Mouse (Mus musculus): ENCODE results near the gene Cdh13. TPM values are rescaled to one million over a fixed set of nuclear protein-coding genes. Genes with fewer than 3 reads are reported as not detected.
A peak's percentile ranks its signal among the peaks of the same experiment; 100 is the strongest.

Cdh13 gene
- polyA plus RNA-seq, 1 experiment from 2014 or later: 44.4 TPM

DNA sequence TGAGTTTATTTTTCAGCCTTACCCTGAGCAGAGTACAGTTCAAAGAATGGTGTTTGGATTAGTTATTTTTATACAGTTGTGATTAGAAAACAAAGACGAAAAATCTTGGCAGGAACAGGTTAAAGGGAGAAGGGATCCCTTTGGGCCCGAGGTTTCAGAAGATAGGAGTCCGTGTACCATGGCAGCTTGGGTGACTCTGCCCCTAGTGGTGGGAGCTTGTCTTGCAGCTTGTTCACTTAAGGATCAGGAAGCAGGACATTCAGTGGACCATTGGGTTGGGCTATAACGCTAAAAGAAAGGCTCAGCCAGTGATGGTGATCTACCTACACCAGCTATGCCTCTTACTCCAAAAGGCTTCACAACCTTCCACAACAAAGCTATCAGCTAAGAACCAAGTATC, 8.8 kb upstream of the Cdh13 start:
- H3K27ac ChIP-seq (ENCODE audit: poor library complexity, severe bottlenecking): no peak overlapping the region
- H3K9ac ChIP-seq: no peak overlapping the region
- 11% methylated on average over 4 of the region's 4 CpGs for WGBS
- H3K4me2 ChIP-seq: no peak overlapping the region
- H3K4me1 ChIP-seq (replicated peaks): peaks cover 10% of the 10 kb centered on the region
- H3K36me3 ChIP-seq: no peaks in the 10 kb centered on the region
- no peaks in the 10 kb centered on the region for H3K27me3 ChIP-seq (replicated peaks)
- H3K4me3 ChIP-seq: no peak overlapping the region
- no peak for ATAC-seq (ENCODE audit: insufficient number of reproducible peaks, low FRiP score)
- H3K9me3 ChIP-seq (replicated peaks): no peaks in the 10 kb centered on the region

DNA sequence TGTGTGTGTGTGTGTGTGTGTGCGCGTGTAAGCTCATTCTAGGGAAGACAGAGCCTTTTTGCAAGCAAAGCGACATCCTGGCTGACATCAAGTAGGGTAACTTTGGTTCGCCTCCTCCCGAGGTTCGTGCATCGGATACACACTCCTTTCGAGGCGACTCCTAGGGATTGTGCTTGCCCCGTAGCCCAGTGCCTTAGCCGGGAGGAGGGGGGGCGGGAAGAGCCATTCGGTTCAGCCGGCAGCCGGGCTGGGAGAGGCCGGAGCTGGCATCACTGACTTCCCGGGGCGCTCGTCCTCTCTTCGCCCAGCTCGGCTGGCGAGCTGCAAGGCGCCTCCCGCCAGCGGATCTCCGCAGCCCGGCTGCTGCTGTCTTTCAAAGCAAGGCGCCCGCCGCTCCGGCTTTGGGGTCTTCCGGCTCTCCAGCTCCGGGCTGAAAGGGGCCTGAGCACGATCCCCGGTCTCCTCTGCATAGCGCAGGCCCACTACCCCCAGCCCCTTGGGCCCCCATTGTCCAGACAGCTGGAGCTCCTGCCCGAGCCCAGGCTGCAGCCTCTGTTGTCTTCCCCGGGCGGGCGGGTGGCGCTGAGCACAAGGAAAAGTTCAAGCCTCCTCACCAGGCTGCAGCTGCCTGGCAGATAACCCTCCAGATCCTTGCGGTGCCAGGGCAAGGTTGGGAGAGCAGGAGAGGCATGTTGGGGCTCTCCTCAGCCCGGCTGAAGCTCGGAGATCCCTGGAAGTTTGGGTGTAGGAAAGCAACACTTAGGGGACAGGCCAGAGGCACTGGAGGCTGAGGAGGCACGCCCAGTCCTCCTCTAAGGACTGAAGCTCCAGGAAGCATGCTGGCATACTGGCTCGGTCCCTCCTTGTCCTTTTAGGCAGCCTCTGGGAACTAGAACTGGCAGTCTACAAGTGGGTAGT, 838 bp downstream of the Cdh13 start:
- H3K4me1 ChIP-seq (replicated peaks): peaks cover 52% of the 10 kb centered on the region
- peak overlapping the region; percentile 38 for H3K27ac ChIP-seq (ENCODE audit: poor library complexity, severe bottlenecking)
- H3K9me3 ChIP-seq (replicated peaks): no peaks in the 10 kb centered on the region
- peak overlapping the region; percentile 90 for H3K4me2 ChIP-seq
- H3K9ac ChIP-seq: peak overlapping the region; percentile 77
- under 1% methylated on average over 46 of the region's 46 CpGs for WGBS
- H3K27me3 ChIP-seq (replicated peaks): no peaks in the 10 kb centered on the region
- no peaks in the 10 kb centered on the region for H3K36me3 ChIP-seq
- peak; percentile 41; the same call in 1 of the 2 replicates for ATAC-seq (ENCODE audit: insufficient number of reproducible peaks, low FRiP score)
- H3K4me3 ChIP-seq: peak overlapping the region; percentile 60

DNA sequence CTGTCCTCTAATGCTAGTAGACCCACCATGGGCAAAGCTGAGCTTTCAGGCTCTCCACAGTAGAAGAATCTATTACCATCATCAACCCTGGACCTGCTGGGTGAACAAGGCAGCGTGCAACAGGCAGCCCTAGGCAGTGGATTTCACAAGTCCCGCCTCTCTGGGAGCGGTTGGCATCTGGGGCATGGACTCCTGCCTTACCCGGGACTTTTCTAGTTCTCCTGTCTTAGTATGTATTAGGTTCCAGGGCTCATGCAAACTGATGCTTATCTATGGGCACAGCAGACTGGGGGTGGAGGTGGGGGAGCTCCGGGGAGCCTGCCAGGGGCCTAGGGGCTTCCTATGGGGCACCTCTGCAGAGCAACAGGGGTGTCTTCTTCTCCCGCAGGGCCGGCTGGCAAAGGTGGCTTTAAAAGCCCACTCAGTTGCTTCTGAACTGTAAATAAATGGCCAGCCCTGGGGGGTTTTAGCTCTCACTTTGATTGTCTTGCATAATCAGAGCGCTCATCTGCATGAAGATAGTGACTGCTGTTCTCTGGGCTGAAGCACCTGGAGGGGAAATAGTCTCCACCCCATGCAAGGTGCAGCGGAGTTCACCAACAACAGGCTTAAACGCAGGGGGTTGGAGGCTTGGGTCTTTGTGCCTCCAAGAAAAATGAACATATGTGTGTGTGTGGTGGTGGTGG, 2.2 kb downstream of the Cdh13 start:
- no peak overlapping the region for H3K9ac ChIP-seq
- H3K27ac ChIP-seq (ENCODE audit: poor library complexity, severe bottlenecking): peak overlapping the region; percentile 91
- 27% methylated on average over 10 of the region's 10 CpGs for WGBS
- no peaks in the 10 kb centered on the region for H3K27me3 ChIP-seq (replicated peaks)
- peaks cover 66% of the 10 kb centered on the region for H3K4me1 ChIP-seq (replicated peaks)
- H3K36me3 ChIP-seq: no peaks in the 10 kb centered on the region
- no peaks in the 10 kb centered on the region for H3K9me3 ChIP-seq (replicated peaks)
- ATAC-seq (ENCODE audit: insufficient number of reproducible peaks, low FRiP score): no peak
- H3K4me2 ChIP-seq: peak overlapping the region; percentile 90
- H3K4me3 ChIP-seq: peak overlapping the region; percentile 60

DNA sequence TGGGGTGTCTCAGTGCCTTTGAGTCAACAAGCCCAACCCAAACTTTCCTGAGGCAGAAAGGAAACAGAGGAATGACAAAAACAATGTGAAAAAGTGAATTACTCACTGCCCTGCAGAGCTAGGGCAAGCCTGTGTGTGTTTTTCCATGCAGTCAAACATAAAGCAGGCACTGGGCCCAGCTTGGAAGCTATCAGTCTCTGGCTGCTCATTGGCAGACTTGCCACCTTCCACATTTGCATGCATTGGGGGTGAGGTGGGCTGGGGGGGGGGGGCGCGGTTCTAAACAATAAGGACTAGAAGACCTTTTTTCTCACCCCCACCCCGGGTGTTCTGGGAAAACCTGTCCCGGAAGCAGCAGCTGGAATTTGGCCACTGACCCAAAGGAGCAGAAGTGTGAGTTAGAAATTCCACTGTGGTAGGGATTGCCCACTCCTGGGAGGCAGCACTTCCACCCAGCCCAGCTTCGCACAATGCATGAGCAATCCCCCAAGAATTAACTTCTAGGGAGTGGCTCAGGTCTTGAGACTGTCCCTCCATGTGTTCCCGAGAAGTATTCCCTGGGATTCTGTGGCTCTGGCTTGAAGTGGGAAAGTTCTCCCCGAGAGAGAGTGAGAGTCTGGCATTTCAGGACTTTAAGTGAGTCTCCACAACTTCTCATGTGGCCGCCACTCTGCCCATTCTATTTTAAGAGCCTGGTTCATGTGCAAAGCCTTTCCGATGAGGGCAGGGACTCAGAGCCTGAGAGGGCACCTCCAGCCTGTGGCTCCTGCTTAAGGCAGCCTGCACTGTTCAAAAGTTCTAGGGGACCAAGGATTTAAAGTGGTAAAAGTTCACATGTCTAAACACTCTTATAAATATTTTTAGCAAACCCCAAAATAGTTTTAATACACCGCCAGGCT, 3.0 kb downstream of the Cdh13 start:
- peaks cover 72% of the 10 kb centered on the region for H3K4me1 ChIP-seq (replicated peaks)
- peak overlapping the region; percentile 91 for H3K27ac ChIP-seq (ENCODE audit: poor library complexity, severe bottlenecking)
- no peaks in the 10 kb centered on the region for H3K27me3 ChIP-seq (replicated peaks)
- peak; percentile 59 for ATAC-seq (ENCODE audit: insufficient number of reproducible peaks, low FRiP score)
- 0 out of 2 replicates have a peak overlapping the region, but pooled peaks have one; percentile 60 for H3K4me3 ChIP-seq
- H3K9ac ChIP-seq: no peak overlapping the region
- WGBS: 9% methylated on average over 10 of the region's 10 CpGs
- H3K9me3 ChIP-seq (replicated peaks): no peaks in the 10 kb centered on the region
- no peaks in the 10 kb centered on the region for H3K36me3 ChIP-seq
- H3K4me2 ChIP-seq: peak overlapping the region; percentile 90

DNA sequence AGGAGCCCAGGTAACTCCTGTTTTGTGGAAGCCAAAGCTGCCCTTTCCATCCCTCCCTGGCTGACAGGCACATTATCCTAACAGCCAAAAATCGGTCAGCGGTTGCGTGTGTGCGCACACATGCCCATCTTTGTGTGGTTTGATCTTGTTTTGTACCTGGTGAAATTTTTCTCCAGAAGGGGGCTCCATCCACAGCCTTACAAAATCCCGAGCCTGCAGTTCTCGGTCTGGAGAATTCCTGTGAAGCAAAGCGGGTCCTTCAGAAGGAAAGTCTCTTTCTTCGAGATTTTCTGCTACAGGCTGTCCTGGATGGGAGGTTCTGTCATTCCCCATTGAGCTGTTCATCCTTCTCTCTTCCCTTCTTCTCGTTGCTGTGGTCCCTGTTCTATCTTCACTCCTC, 4.0 kb downstream of the Cdh13 start:
- H3K9ac ChIP-seq: no peak overlapping the region
- peaks cover 68% of the 10 kb centered on the region for H3K4me1 ChIP-seq (replicated peaks)
- no peaks in the 10 kb centered on the region for H3K27me3 ChIP-seq (replicated peaks)

DNA sequence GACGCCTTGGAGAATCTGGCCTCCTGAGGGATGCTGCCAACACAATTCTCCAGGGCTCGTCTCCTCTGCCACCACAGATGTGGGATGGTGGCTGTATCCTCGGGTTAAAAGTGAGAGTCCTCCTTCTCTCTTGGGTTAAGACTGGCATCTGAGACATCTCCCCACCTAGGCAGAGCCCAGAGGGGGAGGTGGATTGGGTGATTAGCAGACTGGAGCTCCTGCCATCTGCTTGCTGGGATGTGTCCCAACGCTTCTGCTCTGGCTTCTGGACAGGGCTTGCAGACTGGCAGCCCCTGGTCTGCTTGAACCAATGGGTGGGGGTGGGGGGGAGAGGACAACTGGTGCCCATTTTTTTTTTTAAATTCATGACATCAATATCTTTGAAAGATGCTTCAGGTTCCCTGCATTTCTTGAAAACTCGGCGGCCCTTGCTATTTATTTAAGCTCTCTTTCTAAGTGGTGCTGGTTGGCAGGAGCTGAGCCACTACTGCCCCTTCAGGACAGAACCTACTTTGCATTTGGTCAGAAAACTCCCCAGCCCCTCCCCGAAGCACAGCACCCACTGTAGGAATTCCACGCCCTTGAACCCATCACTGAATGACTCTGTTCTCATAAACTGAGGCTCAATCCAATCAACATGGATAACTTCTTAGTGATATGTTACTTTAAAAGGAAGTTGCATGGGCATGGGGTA, 4.9 kb downstream of the Cdh13 start:
- H3K9ac ChIP-seq: no peak overlapping the region
- ATAC-seq (ENCODE audit: insufficient number of reproducible peaks, low FRiP score): no peak
- H3K36me3 ChIP-seq: no peaks in the 10 kb centered on the region
- H3K4me3 ChIP-seq: no peak overlapping the region
- H3K27me3 ChIP-seq (replicated peaks): no peaks in the 10 kb centered on the region
- 66% methylated on average over 8 of the region's 8 CpGs for WGBS
- no peak overlapping the region for H3K4me2 ChIP-seq
- H3K4me1 ChIP-seq (replicated peaks): peaks cover 68% of the 10 kb centered on the region
- no peak overlapping the region for H3K27ac ChIP-seq (ENCODE audit: poor library complexity, severe bottlenecking)
- H3K9me3 ChIP-seq (replicated peaks): no peaks in the 10 kb centered on the region

More for the DNA sequence above, 4.0 kb downstream of the Cdh13 start:
- Histone ChIP-seq H3K4me2 (0 out of 2 replicates have a peak overlapping the region, but pooled peaks have one; percentile 90), H3K27ac (ENCODE audit: poor library complexity, severe bottlenecking) (peak overlapping the region; percentile 91; the same call in 1 of the 2 replicates), H3K9me3 (replicated peaks) (no peaks in the 10 kb centered on the region), H3K4me3 (no peak overlapping the region), H3K36me3 (no peaks in the 10 kb centered on the region)
- ATAC-seq (ENCODE audit: insufficient number of reproducible peaks, low FRiP score): no peak
- 40% methylated on average over 9 of the region's 9 CpGs for WGBS

DNA sequence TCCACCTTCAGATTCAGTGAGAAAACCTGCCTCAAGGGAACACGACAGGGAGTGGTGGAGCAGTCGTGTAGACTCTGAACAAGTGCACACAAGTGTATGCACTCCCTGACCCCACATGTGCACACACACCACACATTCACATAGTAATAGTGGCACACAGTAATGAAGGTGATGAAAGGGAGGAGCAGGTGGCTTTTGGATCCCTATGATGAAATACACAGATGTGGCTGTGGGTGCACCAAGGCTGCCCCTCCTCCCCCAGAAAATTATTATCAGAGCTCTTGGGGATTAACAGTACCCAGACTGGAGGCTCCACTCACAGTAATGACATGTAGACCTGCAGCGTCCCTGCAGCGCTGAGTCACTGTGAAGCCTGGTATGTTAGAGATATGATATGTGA, 5.6 kb downstream of the Cdh13 start:
- ATAC-seq (ENCODE audit: insufficient number of reproducible peaks, low FRiP score): no peak
- peaks cover 68% of the 10 kb centered on the region for H3K4me1 ChIP-seq (replicated peaks)
- 59% methylated on average over 4 of the region's 4 CpGs for WGBS

DNA sequence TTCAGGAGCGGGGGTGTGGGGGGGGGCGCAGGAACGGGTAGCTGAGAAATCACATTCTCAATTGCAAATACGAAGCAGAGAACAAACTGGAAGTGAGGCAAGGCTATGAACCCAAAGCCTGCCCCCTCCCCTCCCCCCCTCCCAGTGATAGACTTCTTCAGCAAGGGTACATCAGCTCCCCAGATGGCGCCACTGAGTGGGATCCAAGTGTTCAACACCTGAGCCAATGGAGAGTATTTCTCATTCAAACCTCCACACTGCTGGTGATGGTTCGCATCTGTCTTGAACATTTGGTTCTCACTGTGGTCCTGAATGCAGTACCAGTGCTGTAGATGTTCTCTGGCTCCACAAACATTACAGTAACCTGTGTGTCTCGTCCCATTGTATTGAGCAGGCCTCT, 6.0 kb downstream of the Cdh13 start:
- no peaks in the 10 kb centered on the region for H3K9me3 ChIP-seq (replicated peaks)
- WGBS: 64% methylated on average over 7 of the region's 7 CpGs
- peaks cover 68% of the 10 kb centered on the region for H3K4me1 ChIP-seq (replicated peaks)
- no peak overlapping the region for H3K4me3 ChIP-seq
- no peak overlapping the region for H3K27ac ChIP-seq (ENCODE audit: poor library complexity, severe bottlenecking)
- no peak for ATAC-seq (ENCODE audit: insufficient number of reproducible peaks, low FRiP score)
- H3K4me2 ChIP-seq: no peak overlapping the region
- H3K27me3 ChIP-seq (replicated peaks): no peaks in the 10 kb centered on the region
- H3K36me3 ChIP-seq: no peaks in the 10 kb centered on the region
- H3K9ac ChIP-seq: no peak overlapping the region

More for the DNA sequence above, 5.6 kb downstream of the Cdh13 start:
- Histone ChIP-seq H3K9ac (no peak overlapping the region), H3K9me3 (replicated peaks) (no peaks in the 10 kb centered on the region), H3K4me2 (no peak overlapping the region), H3K27ac (ENCODE audit: poor library complexity, severe bottlenecking) (no peak overlapping the region), H3K36me3 (no peaks in the 10 kb centered on the region), H3K4me3 (no peak overlapping the region), H3K27me3 (replicated peaks) (no peaks in the 10 kb centered on the region)

DNA sequence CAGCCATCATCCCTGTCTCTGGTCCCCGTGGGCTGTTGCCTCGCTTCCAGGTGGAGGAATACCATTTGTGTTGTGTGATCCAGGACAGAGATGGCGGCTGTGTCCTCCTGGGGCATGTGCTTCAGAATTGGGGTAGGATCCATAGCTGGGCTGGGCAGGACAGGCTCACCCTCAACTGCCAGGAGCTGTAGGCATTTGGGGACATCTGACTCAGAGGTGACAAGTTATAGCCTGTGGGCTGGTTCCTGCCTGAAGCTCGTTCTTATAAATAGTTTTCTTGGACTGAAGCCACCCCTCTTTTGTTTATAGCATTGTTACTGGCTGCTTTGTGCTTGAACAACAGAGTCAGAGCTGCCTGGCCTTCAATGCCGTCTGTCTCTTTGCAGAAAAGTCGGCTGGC, 6.7 kb downstream of the Cdh13 start:
- peak overlapping the region; percentile 66 for H3K27ac ChIP-seq (ENCODE audit: poor library complexity, severe bottlenecking)
- no peaks in the 10 kb centered on the region for H3K27me3 ChIP-seq (replicated peaks)
- H3K9ac ChIP-seq: no peak overlapping the region
- no peak for ATAC-seq (ENCODE audit: insufficient number of reproducible peaks, low FRiP score)
- no peaks in the 10 kb centered on the region for H3K36me3 ChIP-seq
- WGBS: 54% methylated on average over 6 of the region's 6 CpGs
- peaks cover 61% of the 10 kb centered on the region for H3K4me1 ChIP-seq (replicated peaks)
- no peak overlapping the region; the same call in 1 of the 2 replicates for H3K4me2 ChIP-seq
- no peak overlapping the region for H3K4me3 ChIP-seq
- no peaks in the 10 kb centered on the region for H3K9me3 ChIP-seq (replicated peaks)

DNA sequence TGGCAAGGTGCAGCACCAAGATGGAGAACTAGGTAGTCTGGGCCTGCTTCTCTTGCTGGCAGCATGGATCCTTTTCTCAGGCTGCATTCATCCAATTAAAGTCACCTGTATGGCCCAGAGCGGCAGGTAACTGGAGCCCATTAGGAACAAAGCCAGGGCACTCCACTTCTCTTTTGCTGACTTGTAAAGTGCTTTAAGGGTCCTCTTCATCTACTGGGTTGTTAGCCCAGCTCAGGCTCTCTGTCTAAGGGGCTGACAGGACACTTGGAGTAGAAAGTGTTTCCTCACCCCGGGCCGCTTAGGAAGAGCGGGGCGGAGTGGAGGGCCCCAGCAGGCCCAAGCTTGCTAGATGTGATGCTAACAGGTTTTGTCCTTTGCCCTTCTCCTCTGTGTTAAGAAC, 12.9 kb downstream of the Cdh13 start:
- H3K27me3 ChIP-seq (replicated peaks): 0 out of 2 replicates have a peak, but pooled peaks cover 6% of the 10 kb centered on the region
- H3K4me3 ChIP-seq: no peak overlapping the region
- no peak overlapping the region for H3K27ac ChIP-seq (ENCODE audit: poor library complexity, severe bottlenecking)
- H3K9me3 ChIP-seq (replicated peaks): no peaks in the 10 kb centered on the region
- H3K4me1 ChIP-seq (replicated peaks): peaks cover under 1% of the 10 kb centered on the region
- no peaks in the 10 kb centered on the region for H3K36me3 ChIP-seq
- no peak overlapping the region for H3K4me2 ChIP-seq
- 69% methylated on average over 5 of the region's 5 CpGs for WGBS
- H3K9ac ChIP-seq: no peak overlapping the region
- ATAC-seq (ENCODE audit: insufficient number of reproducible peaks, low FRiP score): no peak
